27 mouse cellular contexts compared by ENCODE assay signal in genomic region chr2:45777466-45777865, GRCm38 (mm10).
DNase-seq lines count a peak whose midpoint lies in the region; ATAC-seq and TF ChIP-seq lines count a peak whose summit lies in the region.
"Had no signal": no experiment of that assay in that cellular context is flagged by ENCODE, and none has a peak within 500 bp of the region (broad histone marks: within the 10 kb centered on the region; RNA-seq: fewer than 3 reads in every experiment).

No protein-coding gene starts in this region.

- no peaks in the 10 kb centered on the region for H3K79me3 ChIP-seq in C2C12 (ENCODE audit: low read depth)

- H3K36me3 ChIP-seq in midbrain, embryonic 11.5 days (ENCODE audit: control insufficient read depth, insufficient read depth, low read length) = no peaks in the 10 kb centered on the region
- no peaks in the 10 kb centered on the region for H3K36me3 ChIP-seq in midbrain, postnatal 0 days (ENCODE audit: insufficient read depth, low read length)
- no peaks in the 10 kb centered on the region for H3K36me3 ChIP-seq in C2C12 (ENCODE audit: control insufficient read depth, insufficient read depth)
- H3K36me3 ChIP-seq: embryonic facial prominence, embryonic 12.5 days; forebrain, embryonic 12.5 days; hindbrain, embryonic 10.5 days; hindbrain, embryonic 15.5 days; limb, embryonic 12.5 days; liver, embryonic 15.5 days; midbrain, embryonic 10.5 days; neural tube, embryonic 15.5 days; stomach, embryonic 15.5 days had no signal

- DNase-seq in midbrain, embryonic 11.5 days (ENCODE audit: low spot score, missing footprints) = peak; percentile 60
- no peak for DNase-seq in midbrain, postnatal 0 days (ENCODE audit: low spot score)
- DNase-seq in R1 (ENCODE audit: low read depth, low spot score) = peak; percentile 16
- DNase-seq in lung, postnatal 10 days = no peak
- no peak for DNase-seq in adrenal gland, postnatal 4 days (ENCODE audit: low spot score in 2 of 2)
- no peak for DNase-seq in thymus, postnatal 25 days
- DNase-seq: cerebellum, adult 11-12 months; kidney, adult 11 months; kidney, postnatal 25 days; lung, embryonic 14.5 days; retina, postnatal 1 day; right cerebral cortex, postnatal 14 days had no signal

- H3K79me2 ChIP-seq in C2C12 (ENCODE audit: control insufficient read depth, insufficient read depth) = no peaks in the 10 kb centered on the region

- H3K27ac ChIP-seq in midbrain, embryonic 11.5 days (ENCODE audit: low read depth, low read length) = no peak overlapping the region
- H3K27ac ChIP-seq in midbrain, postnatal 0 days (ENCODE audit: low read depth, low read length) = no peak overlapping the region
- H3K27ac ChIP-seq: embryonic facial prominence, embryonic 12.5 days; forebrain, embryonic 12.5 days; hindbrain, embryonic 15.5 days; layer of hippocampus, adult 2 months; left cerebral cortex, adult 2 months; limb, embryonic 12.5 days; liver, embryonic 15.5 days; midbrain, embryonic 10.5 days; neural tube, embryonic 15.5 days; stomach, embryonic 15.5 days had no signal

- no peak overlapping the region for H3ac ChIP-seq in C2C12 (ENCODE audit: control insufficient read depth, insufficient read length, low read depth)

- H3K4me3 ChIP-seq in midbrain, embryonic 11.5 days (ENCODE audit: low read depth, low read length) = no peak overlapping the region
- no peak overlapping the region for H3K4me3 ChIP-seq in midbrain, postnatal 0 days (ENCODE audit: low read depth, low read length)
- H3K4me3 ChIP-seq in C2C12 (ENCODE audit: insufficient read depth, poor library complexity, severe bottlenecking) = no peak overlapping the region
- H3K4me3 ChIP-seq: embryonic facial prominence, embryonic 12.5 days; erythroblast, embryonic 14.5 days; forebrain, embryonic 12.5 days; hindbrain, embryonic 15.5 days; layer of hippocampus, adult 2 months; left cerebral cortex, adult 2 months; limb, embryonic 12.5 days; liver, embryonic 15.5 days; midbrain, embryonic 10.5 days; neural tube, embryonic 15.5 days; stomach, embryonic 15.5 days had no signal

- no peak overlapping the region for H3K9ac ChIP-seq in midbrain, embryonic 11.5 days (ENCODE audit: low read length)
- no peak overlapping the region for H3K9ac ChIP-seq in midbrain, postnatal 0 days (replicated peaks; ENCODE audit: low read length, poor library complexity, severe bottlenecking)
- H3K9ac ChIP-seq: embryonic facial prominence, embryonic 12.5 days; forebrain, embryonic 12.5 days; hindbrain, embryonic 15.5 days; limb, embryonic 12.5 days; liver, embryonic 15.5 days; lung, embryonic 14.5 days; neural tube, embryonic 15.5 days; stomach, embryonic 15.5 days had no signal

- no peak overlapping the region for H3K4me2 ChIP-seq in midbrain, embryonic 11.5 days
- no peak overlapping the region for H3K4me2 ChIP-seq in midbrain, postnatal 0 days (ENCODE audit: low read depth, low read length, poor library complexity, severe bottlenecking)
- H3K4me2 ChIP-seq: embryonic facial prominence, embryonic 12.5 days; forebrain, embryonic 12.5 days; limb, embryonic 12.5 days; liver, embryonic 15.5 days; lung, embryonic 14.5 days; stomach, embryonic 15.5 days had no signal

- H3K9me3 ChIP-seq in midbrain, embryonic 11.5 days (ENCODE audit: control insufficient read depth, low read length) = no peaks in the 10 kb centered on the region
- no peaks in the 10 kb centered on the region for H3K9me3 ChIP-seq in midbrain, postnatal 0 days (ENCODE audit: low read length)
- H3K9me3 ChIP-seq: embryonic facial prominence, embryonic 12.5 days; forebrain, embryonic 12.5 days; hindbrain, embryonic 10.5 days; hindbrain, embryonic 15.5 days; limb, embryonic 12.5 days; liver, embryonic 15.5 days; midbrain, embryonic 10.5 days; neural tube, embryonic 15.5 days; stomach, embryonic 15.5 days had no signal

- no peak for ATAC-seq in midbrain, embryonic 11.5 days (ENCODE audit: low FRiP score)
- no peak for ATAC-seq in midbrain, postnatal 0 days (ENCODE audit: low FRiP score)
- ATAC-seq: CD4-positive, CD25-positive, alpha-beta regulatory T cell, adult 4 months; inflammation-experienced regulatory T-cells, adult 6 months had no signal

- no peaks in the 10 kb centered on the region for H3K27me3 ChIP-seq in midbrain, embryonic 11.5 days (ENCODE audit: control insufficient read depth, insufficient read depth, low read length)
- H3K27me3 ChIP-seq in midbrain, postnatal 0 days (ENCODE audit: insufficient read depth, low read length) = no peaks in the 10 kb centered on the region
- H3K27me3 ChIP-seq in C2C12 (ENCODE audit: control insufficient read depth, insufficient read depth, insufficient read length) = no peaks in the 10 kb centered on the region
- H3K27me3 ChIP-seq: embryonic facial prominence, embryonic 12.5 days; forebrain, embryonic 12.5 days; hindbrain, embryonic 15.5 days; limb, embryonic 12.5 days; liver, embryonic 15.5 days; neural tube, embryonic 15.5 days; stomach, embryonic 15.5 days had no signal

- H3K4me1 ChIP-seq in midbrain, embryonic 11.5 days (ENCODE audit: control insufficient read depth, insufficient read depth, low read length) = no peaks in the 10 kb centered on the region
- no peaks in the 10 kb centered on the region for H3K4me1 ChIP-seq in midbrain, postnatal 0 days (ENCODE audit: insufficient read depth, low read length)
- H3K4me1 ChIP-seq: forebrain, embryonic 12.5 days; hindbrain, embryonic 10.5 days; hindbrain, embryonic 15.5 days; liver, embryonic 15.5 days; midbrain, embryonic 10.5 days; neural tube, embryonic 15.5 days; stomach, embryonic 15.5 days had no signal

- TF ChIP-seq CTCF in midbrain, postnatal 0 days (IDR thresholded peaks at IDR 0.05) = no peak
- TF ChIP-seq CTCF in C2C12 (IDR thresholded peaks at IDR 0.05; ENCODE audit: control insufficient read depth, insufficient read depth, insufficient read length) = no peak

- WGBS in midbrain, embryonic 11.5 days = 88% methylated on average over 7 of the region's 7 CpGs
- WGBS in midbrain, postnatal 0 days = 90% methylated on average over 7 of the region's 7 CpGs

TF ChIP-seq in C2C12, 6 proteins besides CTCF, POLR2A, EP300 and RAD21:
- TF ChIP-seq FOSL1 (IDR thresholded peaks at IDR 0.05; ENCODE audit: insufficient read depth, low read length, poor library complexity, severe bottlenecking) (peak; percentile 46), MYOD1 (IDR thresholded peaks at IDR 0.05; ENCODE audit: control insufficient read depth, insufficient read length, low read depth) (no peak), CEBPB (IDR thresholded peaks at IDR 0.05; ENCODE audit: low read depth) (no peak), MAX (IDR thresholded peaks at IDR 0.05) (no peak), USF1 (IDR thresholded peaks at IDR 0.05; ENCODE audit: low read depth) (no peak), MYOG (IDR thresholded peaks at IDR 0.05; ENCODE audit: control insufficient read depth, extremely low read depth, insufficient read length) (no peak)

Comparison
In these comparisons a context has a peak if more than half of its experiments do, and no peak if none do; other contexts are left out.
1. DNase-seq: peak in midbrain, embryonic 11.5 days (single experiment) and R1 (single experiment); none in midbrain, postnatal 0 days (single experiment), lung, postnatal 10 days (single experiment), adrenal gland, postnatal 4 days (0 of 2) and thymus, postnatal 25 days (single experiment).